Mouse (Mus musculus): ENCODE results near the gene Atg101.

GRCm38 (mm10) chr15:101300128-101300527, 16.1 kb downstream of the Atg101 start:
- TF ChIP-seq POLR2A (IDR thresholded peaks at IDR 0.05; ENCODE audit: insufficient read length, low read depth) (no peak), MYOD1 (IDR thresholded peaks at IDR 0.05; ENCODE audit: control insufficient read depth in 1 of 3, insufficient read length in 2 of 3, low read depth in 2 of 3) (no peak), TCF12 (IDR thresholded peaks at IDR 0.05; ENCODE audit: insufficient read depth, poor library complexity, severe bottlenecking) (no peak), USF1 (IDR thresholded peaks at IDR 0.05; ENCODE audit: low read depth) (no peak), E2F4 (IDR thresholded peaks at IDR 0.05; ENCODE audit: insufficient read depth) (no peak), REST (IDR thresholded peaks at IDR 0.05; ENCODE audit: insufficient read depth, insufficient read length) (no peak), MAX (IDR thresholded peaks at IDR 0.05; ENCODE audit: low read depth) (no peak)
